Mouse (Mus musculus) liver, adult 2 months (tissue): ENCODE data around the gene Cic.

Experiments
- CTCF ChIP-seq: fragments of 200-500 bp; IDR thresholded peaks from 2 replicates; pipeline ENCODE4 v1.5.1; 2011; ENCODE audit warnings: low read depth, low read length, control low read depth
- POLR2A ChIP-seq: fragments of 200-500 bp; IDR thresholded peaks from 2 replicates; pipeline ENCODE4 v1.6.1; 2011; ENCODE audit warnings: low read length, control low read depth; ENCODE audit not compliant: insufficient read depth; ENCODE audit errors: extremely low read depth

DNA sequence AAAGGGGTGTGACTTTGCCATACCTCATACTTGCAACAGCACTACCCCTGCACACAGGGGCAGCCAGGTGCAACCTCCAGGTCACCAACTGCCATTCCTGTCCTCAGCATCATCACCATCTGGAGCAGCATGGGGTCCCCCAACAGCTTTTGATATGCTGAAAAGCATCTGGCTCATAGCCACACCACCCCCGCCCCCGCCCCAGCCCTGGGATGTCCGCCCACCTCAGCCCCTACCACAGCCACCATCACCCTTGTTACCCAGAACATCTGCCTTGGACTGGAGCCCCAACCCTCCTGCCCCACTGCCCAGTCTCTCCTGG is 36.1 kb downstream of the Cic start:
- TF ChIP-seq CTCF = no peak
- TF ChIP-seq POLR2A = no peak
